Mouse (Mus musculus): ENCODE data around the gene Lpin2.

The Lpin2 gene

GRCm38 (mm10) chr17:71259727-71260126 lies 77.4 kb downstream of the Lpin2 start:
- DNase-seq (ENCODE audit: low read depth in 1 of 2, low spot score in 2 of 2), result peak; percentile 61 to 76

DNA sequence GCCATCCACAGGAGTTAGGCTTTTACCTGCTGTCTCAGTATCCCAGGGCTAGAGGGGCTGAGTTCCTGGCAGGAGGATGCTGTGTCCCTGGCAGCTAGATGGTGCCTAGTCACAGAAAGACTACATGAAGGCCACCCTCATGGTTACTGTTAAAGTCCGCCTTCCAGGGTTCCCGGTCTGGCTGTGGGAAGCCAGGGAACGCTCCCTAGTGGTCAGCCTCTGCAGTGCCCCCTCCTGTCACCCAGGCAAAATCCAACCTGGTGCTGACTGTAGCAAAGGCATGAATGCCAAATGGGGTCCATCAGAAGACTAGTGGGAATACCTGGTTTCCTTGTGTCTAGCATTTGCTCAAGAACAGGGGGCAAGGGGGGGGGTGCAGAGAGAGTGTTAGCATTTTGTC lies 78.3 kb downstream of the Lpin2 start:
- DNase-seq (ENCODE audit: low read depth in 1 of 2, low spot score in 2 of 2), result no peak

DNA sequence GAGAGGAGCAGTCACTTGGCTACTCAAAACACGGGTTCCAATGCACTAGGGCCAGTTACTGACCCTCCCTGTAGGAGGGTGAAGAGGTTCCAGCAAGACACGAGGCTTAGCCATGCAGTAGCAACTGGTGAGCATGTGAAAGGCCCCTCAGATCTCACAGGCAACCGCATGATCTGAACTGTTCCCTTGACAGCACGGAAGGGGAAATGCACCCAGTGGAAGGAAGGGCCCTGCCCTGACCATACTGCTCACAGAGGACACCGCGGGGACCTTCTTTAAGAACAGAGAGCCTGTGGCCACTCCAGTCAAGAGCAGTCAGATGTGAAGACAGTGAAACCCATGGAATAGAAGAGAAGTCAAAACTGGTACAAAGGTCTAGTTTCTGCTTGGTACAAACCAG lies 80.8 kb downstream of the Lpin2 start:
- peak; percentile 58 to 74 for DNase-seq (ENCODE audit: low read depth in 1 of 2, low spot score in 2 of 2)

- DNase-seq (ENCODE audit: low read depth in 1 of 2, low spot score in 2 of 2), result peak in 1 of 2 experiments; percentile 37
Measured at GRCm38 (mm10) chr17:71264739-71265138, 82.4 kb downstream of the Lpin2 start.

- DNase-seq (ENCODE audit: low read depth in 1 of 2, low spot score in 2 of 2), result no peak
Measured at GRCm38 (mm10) chr17:71265336-71266051, 83.1 kb downstream of the Lpin2 start.

DNA sequence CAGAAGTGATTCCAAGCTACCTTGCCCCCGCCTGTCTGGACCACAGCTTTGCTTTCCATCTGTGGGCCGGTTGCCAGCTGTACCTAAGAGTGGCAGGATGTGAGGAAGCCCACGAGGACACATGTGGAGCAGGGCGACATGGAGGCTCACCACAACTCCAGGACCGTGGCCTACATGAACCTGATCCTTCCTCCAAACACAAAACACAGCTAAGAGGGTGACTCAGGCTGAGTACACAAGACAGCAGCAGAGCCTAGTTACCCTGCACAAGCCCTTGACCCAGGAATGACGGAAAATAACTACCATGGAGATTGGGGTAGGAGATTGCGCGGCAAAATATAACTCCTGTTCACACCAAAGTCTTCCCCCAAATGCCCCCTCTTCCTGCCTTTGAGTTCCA lies 85.0 kb downstream of the Lpin2 start:
- no peak for DNase-seq (ENCODE audit: low read depth in 1 of 2, low spot score in 2 of 2)

DNA sequence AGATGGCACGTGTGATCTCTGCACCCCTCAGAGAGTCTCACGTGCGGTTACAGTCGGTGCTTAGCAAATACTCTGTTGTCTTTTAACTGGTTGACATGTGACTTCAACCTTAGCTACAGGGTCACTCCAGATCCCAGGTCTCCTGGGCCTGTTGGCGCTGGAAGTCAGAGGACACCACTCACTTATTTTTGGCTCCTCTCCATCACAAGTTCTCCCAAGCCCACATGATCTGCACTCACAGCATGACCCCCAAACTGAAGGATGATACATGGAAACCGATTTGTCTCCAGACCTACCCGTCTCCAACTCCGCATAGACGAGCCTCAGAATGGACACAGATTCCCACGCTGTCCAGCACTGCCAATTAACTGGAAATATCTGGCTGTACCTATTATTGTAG lies 85.8 kb downstream of the Lpin2 start:
- no peak for DNase-seq (ENCODE audit: low read depth in 1 of 2, low spot score in 2 of 2)

GRCm38 (mm10) chr17:71268599-71268998 lies 86.2 kb downstream of the Lpin2 start:
- no peak for DNase-seq (ENCODE audit: low read depth in 1 of 2, low spot score in 2 of 2)

DNA sequence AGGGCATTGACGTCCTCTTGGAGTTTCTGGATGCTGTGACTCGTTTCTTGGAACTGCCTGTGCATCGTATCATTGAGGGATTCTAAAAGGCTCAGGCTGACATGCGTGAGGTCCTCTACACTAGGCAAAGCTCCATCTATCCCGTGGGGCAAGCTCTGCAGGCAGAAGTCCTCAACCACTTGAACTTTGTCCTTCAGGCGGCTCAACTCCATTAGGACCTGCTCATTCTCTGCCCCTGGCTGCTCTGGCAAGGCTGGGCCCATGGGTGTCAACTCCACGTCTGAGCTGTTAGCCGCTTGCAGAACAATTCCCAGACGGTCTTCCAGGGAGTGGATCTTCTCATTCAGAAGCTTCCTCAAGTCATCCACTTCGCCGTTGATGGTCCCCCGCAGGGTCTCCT lies 91.5 kb downstream of the Lpin2 start:
- no peak for DNase-seq (ENCODE audit: low read depth in 1 of 2, low spot score in 2 of 2)

DNA sequence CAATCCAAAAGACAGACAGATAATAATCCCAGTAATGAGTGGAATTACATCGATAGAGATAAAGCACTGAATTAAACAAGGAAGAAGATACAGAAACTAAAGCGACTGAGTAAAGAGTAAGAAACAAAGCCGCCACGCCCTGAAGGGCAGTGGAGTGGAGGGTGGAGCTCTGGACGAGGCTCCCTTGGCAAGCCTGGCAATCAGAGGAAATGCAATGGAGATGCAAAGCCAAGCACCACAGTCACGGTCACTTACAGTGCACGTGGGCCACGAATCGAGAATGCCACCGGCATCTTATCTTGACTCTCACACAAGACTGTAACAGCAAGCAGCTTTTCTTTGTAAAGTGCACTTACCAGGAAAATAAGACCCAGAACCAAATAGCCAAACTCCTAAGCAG lies 94.4 kb downstream of the Lpin2 start:
- no peak for DNase-seq (ENCODE audit: low read depth in 1 of 2, low spot score in 2 of 2)

DNA sequence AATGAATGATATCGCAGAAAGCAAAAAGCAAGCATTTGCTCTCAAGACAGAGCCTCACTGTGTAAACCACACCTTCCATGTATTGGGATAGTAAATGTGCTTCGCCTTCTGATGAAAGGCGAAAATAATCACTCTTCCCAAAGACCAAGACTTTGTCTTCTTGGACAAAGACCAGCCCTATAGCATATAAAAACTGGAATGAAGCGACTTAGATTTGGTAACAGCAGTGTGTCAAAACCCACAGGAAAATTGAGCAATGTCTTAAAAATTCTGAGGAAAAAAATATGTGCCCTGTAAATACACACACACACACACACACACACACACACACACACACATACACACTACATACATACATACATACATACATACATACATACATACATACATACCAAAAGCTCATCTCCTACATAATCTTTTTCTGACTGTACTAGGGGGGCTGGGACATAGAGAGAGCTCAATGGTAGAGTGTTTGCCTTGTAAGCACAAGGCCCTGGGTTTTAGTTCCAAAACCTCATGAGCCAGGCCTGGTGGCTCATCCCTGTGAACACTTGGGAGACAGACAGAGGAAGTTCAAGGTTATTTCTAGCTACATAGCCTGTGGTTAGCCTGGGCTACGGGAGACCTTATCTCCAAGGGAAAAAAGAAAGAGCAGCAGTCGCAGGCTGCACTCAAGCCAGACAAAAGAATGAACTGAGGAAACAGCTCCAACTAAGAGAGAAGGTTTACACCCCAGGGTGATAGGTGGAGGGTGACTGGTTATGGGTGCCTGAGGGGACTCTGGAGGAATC lies 95.5 kb downstream of the Lpin2 start:
- DNase-seq (ENCODE audit: low read depth in 1 of 2, low spot score in 2 of 2), result no peak

DNA sequence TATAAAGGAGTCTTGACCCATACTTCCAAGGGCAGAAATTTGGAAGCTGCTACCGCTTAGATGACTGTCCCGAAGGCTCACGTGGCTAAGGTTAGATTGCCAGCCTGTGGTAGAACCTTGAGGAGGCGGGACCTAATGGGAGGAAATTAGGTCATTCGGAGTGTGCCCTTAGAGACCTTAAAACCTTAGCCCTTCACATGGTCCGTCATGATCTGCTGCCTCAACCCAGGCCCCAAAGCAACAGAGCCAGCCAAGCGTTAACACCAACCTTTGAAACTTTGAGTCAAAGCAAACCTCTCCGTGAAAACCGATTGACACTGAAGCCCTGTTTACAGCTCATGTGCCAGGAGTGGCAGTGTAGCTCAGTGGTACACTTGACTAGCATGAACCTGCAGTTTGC lies 100.4 kb downstream of the Lpin2 start:
- DNase-seq (ENCODE audit: low read depth in 1 of 2, low spot score in 2 of 2), result no peak

GRCm38 (mm10) chr17:71283237-71283636 lies 100.9 kb downstream of the Lpin2 start:
- DNase-seq (ENCODE audit: low read depth in 1 of 2, low spot score in 2 of 2), result no peak

DNA sequence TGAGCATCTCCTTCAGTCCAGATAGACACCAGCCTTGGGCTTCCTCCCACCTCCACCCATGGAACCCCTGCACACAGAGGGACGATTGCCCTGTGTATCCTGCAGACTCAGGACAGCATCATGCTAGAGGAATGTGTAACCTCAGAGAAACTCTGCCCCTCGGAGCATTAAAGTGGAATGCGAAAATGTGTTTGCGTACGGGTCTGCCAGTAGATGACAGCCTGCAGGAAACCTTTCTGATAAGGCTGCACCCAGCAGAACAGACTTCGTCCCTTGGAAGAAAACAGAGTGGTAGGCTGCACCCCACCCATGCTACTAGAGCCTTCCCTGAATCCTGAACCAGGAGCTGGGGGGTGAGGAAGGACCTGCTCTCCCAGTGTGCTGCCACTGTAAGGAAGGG lies 102.5 kb downstream of the Lpin2 start:
- no peak for DNase-seq (ENCODE audit: low read depth in 1 of 2, low spot score in 2 of 2)

DNA sequence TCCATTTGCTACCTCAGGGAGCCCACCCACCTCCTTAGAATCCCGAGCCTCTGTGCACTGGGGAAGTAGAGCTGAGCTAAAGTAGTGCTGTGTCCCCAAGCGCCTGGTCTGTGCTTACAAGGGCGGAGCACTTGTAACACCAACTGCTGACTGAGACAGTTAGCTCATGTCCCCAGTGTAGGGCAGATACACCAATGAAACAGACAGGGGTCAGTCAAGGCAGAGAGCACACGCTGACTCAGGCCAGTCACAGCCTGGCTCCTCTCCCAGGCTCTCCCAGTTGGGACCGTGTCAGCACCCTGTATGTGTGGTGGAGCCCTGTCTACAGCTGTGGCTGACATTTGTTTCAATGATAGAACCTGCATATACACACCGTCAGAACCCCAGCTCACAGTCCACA lies 103.6 kb downstream of the Lpin2 start:
- no peak for DNase-seq (ENCODE audit: low read depth in 1 of 2, low spot score in 2 of 2)

GRCm38 (mm10) chr17:71287586-71287985 lies 105.2 kb downstream of the Lpin2 start:
- DNase-seq (ENCODE audit: low read depth in 1 of 2, low spot score in 2 of 2), result no peak

- DNase-seq (ENCODE audit: low read depth in 1 of 2, low spot score in 2 of 2), result peak; percentile 78 to 88
Measured at GRCm38 (mm10) chr17:71288145-71288758, 105.9 kb downstream of the Lpin2 start.

DNA sequence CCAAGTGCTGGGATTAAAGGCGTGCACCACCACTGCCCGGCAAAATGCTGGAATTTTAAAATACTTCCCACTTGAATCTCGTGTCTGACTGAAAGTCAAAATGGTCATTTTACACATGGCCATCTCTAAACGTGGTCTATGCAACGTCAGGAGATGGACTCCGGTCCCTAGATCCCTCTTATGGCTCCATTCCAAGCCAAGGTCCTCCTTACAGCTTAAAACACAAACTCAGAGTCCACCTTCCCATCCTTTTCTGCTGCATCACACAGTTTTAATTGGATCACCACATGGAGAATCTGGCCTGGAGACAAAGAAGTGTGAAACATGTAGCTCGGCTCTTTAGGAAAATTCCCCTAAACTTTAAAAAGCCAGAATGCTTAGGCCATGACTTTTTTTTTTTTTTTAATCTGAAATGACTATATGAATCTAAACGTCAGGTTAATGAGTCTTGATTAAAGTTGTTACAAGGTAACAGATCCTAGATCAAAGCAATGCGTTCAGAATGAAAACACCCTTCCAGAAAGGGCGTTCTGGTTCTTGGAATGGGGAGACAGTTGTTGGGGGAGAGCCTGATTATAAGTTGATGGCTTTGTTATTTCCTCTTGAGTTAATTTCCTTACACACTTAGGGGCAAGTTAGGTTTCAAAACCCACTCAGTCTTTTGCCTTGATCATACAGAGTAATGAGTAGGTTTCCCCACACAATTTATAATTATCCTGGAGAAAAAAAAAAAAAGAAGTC lies 106.6 kb downstream of the Lpin2 start:
- no peak for DNase-seq (ENCODE audit: low read depth in 1 of 2, low spot score in 2 of 2)

- DNase-seq (ENCODE audit: low read depth in 1 of 2, low spot score in 2 of 2), result no peak
Measured at GRCm38 (mm10) chr17:71289572-71290176, 107.3 kb downstream of the Lpin2 start.

GRCm38 (mm10) chr17:71290486-71291410 lies 108.4 kb downstream of the Lpin2 start:
- no peak for DNase-seq (ENCODE audit: low read depth in 1 of 2, low spot score in 2 of 2)

All from monocyte, adult 2 months (primary cell).